ENCODE assay signal across 20 mouse cellular contexts in genomic region chr4:134607679-134608078, GRCm38 (mm10). TPM values are rescaled to one million over a fixed set of nuclear protein-coding genes. Genes with fewer than 3 reads are reported as not detected.
DNase-seq lines count a peak whose midpoint lies in the region; ATAC-seq lines count a peak whose summit lies in the region.
"Had no signal": no experiment of that assay in that cellular context is flagged by ENCODE, and none has a peak within 500 bp of the region (broad histone marks: within the 10 kb centered on the region; RNA-seq: fewer than 3 reads in every experiment).

No protein-coding gene starts in this region.

- ATAC-seq in granulocyte monocyte progenitor cell, adult 5-6 weeks (replicated peaks; ENCODE audit: poor library complexity, severe bottlenecking) = peak; percentile 81
- peak; percentile 86 for ATAC-seq in megakaryocyte, adult 5-6 weeks (ENCODE audit: poor library complexity, severe bottlenecking)
- ATAC-seq in monocyte, adult 5-6 weeks (replicated peaks; ENCODE audit: insufficient number of reproducible peaks, low FRiP score, low TSS enrichment, poor library complexity, severe bottlenecking) = 0 out of 2 replicates have a peak, but pooled peaks have one; percentile 41
- ATAC-seq: activated CD4-positive, CD25-positive, alpha-beta regulatory T cell, adult 4 months; forebrain, embryonic 13.5 days; forebrain, embryonic 15.5 days; forebrain, postnatal 0 days; Patski had no signal

- peak; percentile 50 for DNase-seq in lung, postnatal 36 days
- DNase-seq in lung, postnatal 4 days = no peak
- no peak for DNase-seq in kidney, postnatal 10 days
- no peak for DNase-seq in frontal cortex, postnatal 25 days (ENCODE audit: low spot score in 2 of 2)
- DNase-seq in adrenal gland, postnatal 14 days = no peak
- DNase-seq: adrenal gland, postnatal 10 days; adrenal gland, postnatal 36 days; cerebellum, adult 11-12 months; cerebellum, adult 2 months; cerebellum, adult 9-10 months; cerebellum, postnatal 10 days; cerebellum, postnatal 25 days; forebrain, postnatal 0 days had no signal

RNA-seq across cellular contexts. Expression of gene Selenon, which starts 55.7 kb away (rescaled TPM):
- total RNA-seq in granulocyte monocyte progenitor cell, adult 5-6 weeks (2014; fragmentation: Nextera tagmentation) = 32.4 and 32.8 TPM in 2 replicates
- 3.2 and 6.9 TPM in 2 replicates for total RNA-seq in granulocyte monocyte progenitor cell, adult 5-6 weeks (2017)
- 24.9 and 25.4 TPM in 2 replicates for total RNA-seq in megakaryocyte, adult 5-6 weeks (2015)
- total RNA-seq in megakaryocyte, adult 5-6 weeks (2017) = 6.3 and 8.2 TPM in 2 replicates
- 13.0 to 27.3 TPM (median 15.4 TPM) in 3 replicates for total RNA-seq in monocyte, adult 5-6 weeks (2017)
- 30.2 and 32.3 TPM in 2 replicates for total RNA-seq in adrenal gland, postnatal 14 days (2021)
